Mouse (Mus musculus) stomach, embryonic 15.5 days (tissue): ENCODE data around the gene Atp5h. TPM values are rescaled to one million over a fixed set of nuclear protein-coding genes. Genes with fewer than 3 reads are reported as not detected.

Experiments
- ATAC-seq: fragments of 200-750 bp; cut with Nextera tagmentation; 2 replicates; pipeline ENCODE4 v1.8.0; 2017; ENCODE audit warnings: low read depth, moderate number of reproducible peaks, moderate TSS enrichment; ENCODE audit not compliant: insufficient read depth, low FRiP score
- H3K27ac ChIP-seq: fragments of 300-500 bp; sonication (generic); 2 replicates; pipeline ENCODE4 v1.5.1; 2015; ENCODE audit warnings: mild to moderate bottlenecking, inconsistent platforms
- H3K27me3 ChIP-seq: fragments of 300-500 bp; sonication (generic); replicated peaks from 2 replicates; pipeline ENCODE4 v1.6.1; 2015; ENCODE audit warnings: inconsistent platforms
- H3K36me3 ChIP-seq: fragments of 300-500 bp; sonication (generic); 2 replicates; pipeline ENCODE4 v1.6.1; 2015; ENCODE audit warnings: inconsistent platforms
- H3K4me1 ChIP-seq: fragments of 300-500 bp; sonication (generic); 2 replicates; pipeline ENCODE4 v1.6.1; 2015; ENCODE audit warnings: inconsistent platforms
- H3K4me2 ChIP-seq: fragments of 300-500 bp; sonication (generic); 2 replicates; pipeline ENCODE4 v1.6.1; 2015; ENCODE audit warnings: mild to moderate bottlenecking, inconsistent platforms
- H3K4me3 ChIP-seq: fragments of 300-500 bp; sonication (generic); replicated peaks from 2 replicates; pipeline ENCODE4 v1.5.1; 2015; ENCODE audit warnings: inconsistent platforms
- H3K9ac ChIP-seq: fragments of 300-500 bp; sonication (generic); 2 replicates; pipeline ENCODE4 v1.6.1; 2015; ENCODE audit warnings: inconsistent platforms
- H3K9me3 ChIP-seq: fragments of 300-500 bp; sonication (generic); 2 replicates; pipeline ENCODE4 v1.6.1; 2016; ENCODE audit warnings: inconsistent platforms
- WGBS: fragments of 180-500 bp; shearing (Covaris S2); methylation state at CpG from one replicate; pipeline ENCODE4 v1.1.7; 2015; 5-methylcytosine and 5-hydroxymethylcytosine counted together
- polyA plus RNA-seq: library from polyadenylated mRNA; unstranded; fragments of >200 nt; fragmentation: Nextera tagmentation; extraction: Ambion mirVana; gene quantifications from 2 replicates; pipeline ENCODE4 v1.2.1, GENCODE M21; 2015

Gene Atp5h
- polyA plus RNA-seq, 1 experiment from 2014 or later = 824 TPM

GRCm38 (mm10) chr11:115435596-115436337 lies 16.0 kb upstream of the Atp5h start:
- H3K4me2 ChIP-seq = peak overlapping the region; percentile 58
- 6% methylated on average over 31 of the region's 31 CpGs for WGBS
- no peak overlapping the region for H3K27ac ChIP-seq
- no peaks in the 10 kb centered on the region for H3K27me3 ChIP-seq
- no peak overlapping the region; the same call in 1 of the 2 replicates for H3K9ac ChIP-seq
- H3K36me3 ChIP-seq = peaks cover 10% of the 10 kb centered on the region; the same call in 1 of the 2 replicates
- H3K4me3 ChIP-seq = peak overlapping the region; percentile 29
- peak; percentile 29; the same call in 1 of the 2 replicates for ATAC-seq
- H3K4me1 ChIP-seq = peaks cover 12% of the 10 kb centered on the region
- no peaks in the 10 kb centered on the region for H3K9me3 ChIP-seq

GRCm38 (mm10) chr11:115433342-115433741 lies 13.6 kb upstream of the Atp5h start:
- 75% methylated on average over 6 of the region's 6 CpGs for WGBS
- peaks cover 31% of the 10 kb centered on the region for H3K36me3 ChIP-seq
- H3K4me2 ChIP-seq = no peak overlapping the region
- H3K9ac ChIP-seq = no peak overlapping the region
- H3K4me1 ChIP-seq = peaks cover 12% of the 10 kb centered on the region
- H3K9me3 ChIP-seq = no peaks in the 10 kb centered on the region
- ATAC-seq = no peak
- H3K27ac ChIP-seq = no peak overlapping the region
- no peak overlapping the region for H3K4me3 ChIP-seq
- H3K27me3 ChIP-seq = no peaks in the 10 kb centered on the region

- no peak for ATAC-seq
- peaks cover 15% of the 10 kb centered on the region for H3K4me1 ChIP-seq
- no peak overlapping the region for H3K9ac ChIP-seq
- H3K9me3 ChIP-seq = no peaks in the 10 kb centered on the region
- H3K36me3 ChIP-seq = peaks cover 31% of the 10 kb centered on the region
- WGBS = 54% methylated on average over 4 of the region's 4 CpGs
- H3K4me2 ChIP-seq = no peak overlapping the region
- H3K27ac ChIP-seq = no peak overlapping the region
- no peaks in the 10 kb centered on the region for H3K27me3 ChIP-seq
- no peak overlapping the region for H3K4me3 ChIP-seq
Measured at GRCm38 (mm10) chr11:115432814-115433213, 13.1 kb upstream of the Atp5h start.

- Histone ChIP-seq H3K36me3 (peaks cover 38% of the 10 kb centered on the region), H3K9ac (no peak overlapping the region), H3K27me3 (no peaks in the 10 kb centered on the region), H3K4me1 (peaks cover 7% of the 10 kb centered on the region), H3K4me3 (no peak overlapping the region), H3K9me3 (no peaks in the 10 kb centered on the region), H3K4me2 (no peak overlapping the region), H3K27ac (no peak overlapping the region)
- WGBS = 90% methylated on average over 6 of the region's 6 CpGs
- no peak for ATAC-seq
Measured at GRCm38 (mm10) chr11:115430561-115430960, 10.8 kb upstream of the Atp5h start.

GRCm38 (mm10) chr11:115429307-115429706 lies 9.5 kb upstream of the Atp5h start:
- H3K36me3 ChIP-seq = peaks cover 45% of the 10 kb centered on the region
- WGBS = 85% methylated on average over 7 of the region's 7 CpGs

GRCm38 (mm10) chr11:115427482-115428331 lies 7.9 kb upstream of the Atp5h start:
- H3K27me3 ChIP-seq = no peaks in the 10 kb centered on the region
- no peak overlapping the region for H3K4me3 ChIP-seq
- 0 out of 2 replicates have a peak overlapping the region, but pooled peaks have one; percentile 11 for H3K9ac ChIP-seq
- ATAC-seq = peak; percentile 40; the same call in 1 of the 2 replicates
- peaks cover 45% of the 10 kb centered on the region for H3K36me3 ChIP-seq
- 41% methylated on average over 20 of the region's 20 CpGs for WGBS
- peaks cover 5% of the 10 kb centered on the region; the same call in 1 of the 2 replicates for H3K4me1 ChIP-seq
- H3K27ac ChIP-seq = peak overlapping the region; percentile 33; the same call in 1 of the 2 replicates
- H3K9me3 ChIP-seq = no peaks in the 10 kb centered on the region
- no peak overlapping the region for H3K4me2 ChIP-seq

More at GRCm38 (mm10) chr11:115429307-115429706, 9.5 kb upstream of the Atp5h start:
- no peak for ATAC-seq
- H3K27me3 ChIP-seq = no peaks in the 10 kb centered on the region
- no peak overlapping the region for H3K9ac ChIP-seq
- no peaks in the 10 kb centered on the region for H3K9me3 ChIP-seq
- H3K4me2 ChIP-seq = no peak overlapping the region
- H3K27ac ChIP-seq = no peak overlapping the region
- no peak overlapping the region for H3K4me3 ChIP-seq
- peaks cover 5% of the 10 kb centered on the region; the same call in 1 of the 2 replicates for H3K4me1 ChIP-seq

- Histone ChIP-seq H3K4me1 (peaks cover 18% of the 10 kb centered on the region), H3K4me2 (no peak overlapping the region), H3K9me3 (no peaks in the 10 kb centered on the region), H3K9ac (no peak overlapping the region), H3K27me3 (no peaks in the 10 kb centered on the region), H3K4me3 (no peak overlapping the region), H3K27ac (no peak overlapping the region), H3K36me3 (peaks cover 34% of the 10 kb centered on the region)
- no peak for ATAC-seq
- WGBS = 91% methylated on average over 6 of the region's 6 CpGs
Measured at GRCm38 (mm10) chr11:115425671-115426070, 5.9 kb upstream of the Atp5h start.

GRCm38 (mm10) chr11:115424666-115425065 lies 4.9 kb upstream of the Atp5h start:
- Histone ChIP-seq H3K4me3 (no peak overlapping the region), H3K36me3 (peaks cover 24% of the 10 kb centered on the region; the same call in 1 of the 2 replicates), H3K9me3 (no peaks in the 10 kb centered on the region), H3K27ac (no peak overlapping the region), H3K4me1 (peaks cover 18% of the 10 kb centered on the region), H3K27me3 (no peaks in the 10 kb centered on the region), H3K4me2 (no peak overlapping the region), H3K9ac (no peak overlapping the region)
- WGBS = 82% methylated on average over 7 of the region's 7 CpGs
- ATAC-seq = no peak

GRCm38 (mm10) chr11:115423091-115423490 lies 3.3 kb upstream of the Atp5h start:
- H3K36me3 ChIP-seq = peaks cover 14% of the 10 kb centered on the region; the same call in 1 of the 2 replicates
- WGBS = 78% methylated on average over 3 of the region's 3 CpGs
- ATAC-seq = no peak

GRCm38 (mm10) chr11:115421972-115422371 lies 2.2 kb upstream of the Atp5h start:
- Histone ChIP-seq H3K27ac (no peak overlapping the region), H3K27me3 (no peaks in the 10 kb centered on the region), H3K4me3 (no peak overlapping the region), H3K4me2 (no peak overlapping the region), H3K4me1 (peaks cover 26% of the 10 kb centered on the region), H3K9me3 (no peaks in the 10 kb centered on the region), H3K9ac (no peak overlapping the region), H3K36me3 (peaks cover 8% of the 10 kb centered on the region; the same call in 1 of the 2 replicates)
- WGBS = 86% methylated on average over 16 of the region's 16 CpGs
- no peak for ATAC-seq

More at GRCm38 (mm10) chr11:115423091-115423490, 3.3 kb upstream of the Atp5h start:
- H3K9ac ChIP-seq = no peak overlapping the region
- no peaks in the 10 kb centered on the region for H3K9me3 ChIP-seq
- H3K4me3 ChIP-seq = no peak overlapping the region
- H3K27me3 ChIP-seq = no peaks in the 10 kb centered on the region
- peaks cover 28% of the 10 kb centered on the region for H3K4me1 ChIP-seq
- no peak overlapping the region for H3K4me2 ChIP-seq
- no peak overlapping the region for H3K27ac ChIP-seq

GRCm38 (mm10) chr11:115421328-115421727 lies 1.6 kb upstream of the Atp5h start:
- Histone ChIP-seq H3K4me3 (peak overlapping the region; percentile 73; the same call in 1 of the 2 replicates), H3K9ac (no peak overlapping the region), H3K36me3 (peaks cover 14% of the 10 kb centered on the region), H3K27ac (no peak overlapping the region), H3K4me1 (peaks cover 26% of the 10 kb centered on the region), H3K9me3 (no peaks in the 10 kb centered on the region), H3K4me2 (peak overlapping the region; percentile 96), H3K27me3 (no peaks in the 10 kb centered on the region)
- 55% methylated on average over 1 of the region's 1 CpGs for WGBS
- no peak for ATAC-seq
